Mouse (Mus musculus) T-cell, adult 2 months (primary cell): ENCODE results near the gene Ddx28.
"Not testable (repeated sequence)": the region's sequence is repeated elsewhere in the genome, so short reads cannot be mapped to it uniquely, and the experiment has no call there.

Experiments used
- DNase-seq: peaks from one replicate; pipeline ENCODE4 v3.0.0; 2022; ENCODE audit warnings: low spot score

The Ddx28 gene

GRCm38 (mm10) chr8:106012203-106012602, 521 bp upstream of the Ddx28 start:
- not testable (repeated sequence) for DNase-seq

DNA sequence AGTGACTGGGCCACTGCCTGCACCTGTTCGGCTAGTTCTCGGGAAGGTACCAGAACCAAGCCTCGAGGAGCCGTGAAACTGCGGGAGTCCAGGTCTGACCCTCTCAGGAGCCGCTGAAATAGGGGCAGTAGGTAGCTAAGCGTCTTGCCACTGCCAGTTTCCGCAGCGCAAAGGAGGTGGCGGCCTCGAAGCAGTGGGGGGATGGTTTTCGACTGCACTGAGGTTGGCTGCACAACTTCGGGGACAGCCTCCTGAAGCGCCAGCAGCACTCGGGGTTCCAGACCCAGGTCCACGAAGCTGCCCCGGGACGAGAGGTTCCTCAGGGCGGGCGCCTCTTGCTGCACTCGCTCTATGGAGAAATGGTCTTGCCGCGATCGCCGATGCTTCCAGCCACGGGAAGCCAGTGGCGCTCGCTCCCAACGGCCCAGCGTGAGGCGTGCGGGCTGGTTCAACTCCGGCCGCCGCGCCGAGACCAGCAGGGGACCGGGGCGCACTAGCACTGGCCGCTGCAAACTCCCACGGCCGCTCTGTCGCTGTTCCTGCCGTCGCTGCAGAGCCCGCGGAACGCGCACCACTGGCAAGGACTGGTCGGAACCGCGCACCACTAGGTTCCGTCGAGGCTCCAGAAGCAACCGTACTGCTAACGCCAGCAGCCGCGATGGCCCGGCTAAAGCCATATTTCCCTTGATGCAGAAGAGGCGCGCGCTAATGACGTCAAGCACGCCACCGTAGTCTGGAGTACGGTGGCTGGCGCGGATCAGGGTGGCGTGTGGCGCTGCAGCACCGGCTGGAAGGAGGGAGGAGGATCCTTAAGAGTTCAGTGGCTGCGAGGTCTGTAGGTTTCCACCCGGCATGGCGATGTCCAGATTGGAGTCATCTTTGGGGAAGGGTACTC, 687 bp downstream of the Ddx28 start:
- peak; percentile 88 for DNase-seq

DNA sequence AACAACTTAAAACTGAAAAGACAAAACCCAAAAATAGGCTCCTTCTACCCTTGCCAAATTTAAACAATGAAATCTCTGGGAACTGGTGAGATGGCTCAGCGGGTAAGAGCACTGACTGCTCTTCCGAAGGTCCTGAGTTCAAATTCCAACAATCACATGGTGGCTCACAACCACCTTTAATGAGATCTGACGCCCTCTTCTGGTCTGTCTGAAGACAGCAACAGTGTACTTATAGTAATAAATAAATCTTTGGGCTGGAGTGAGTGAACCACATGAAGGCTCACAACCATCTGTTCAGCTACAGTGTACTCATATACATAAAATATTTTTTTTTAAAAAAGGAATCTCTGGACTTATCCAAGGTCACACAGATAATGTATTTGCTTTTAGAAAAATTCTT, 3.8 kb downstream of the Ddx28 start:
- not testable (repeated sequence) for DNase-seq

- no peak for DNase-seq
Measured at GRCm38 (mm10) chr8:106007135-106007534, 4.5 kb downstream of the Ddx28 start.

- no peak for DNase-seq
Measured at GRCm38 (mm10) chr8:106006413-106006812, 5.3 kb downstream of the Ddx28 start.

DNA sequence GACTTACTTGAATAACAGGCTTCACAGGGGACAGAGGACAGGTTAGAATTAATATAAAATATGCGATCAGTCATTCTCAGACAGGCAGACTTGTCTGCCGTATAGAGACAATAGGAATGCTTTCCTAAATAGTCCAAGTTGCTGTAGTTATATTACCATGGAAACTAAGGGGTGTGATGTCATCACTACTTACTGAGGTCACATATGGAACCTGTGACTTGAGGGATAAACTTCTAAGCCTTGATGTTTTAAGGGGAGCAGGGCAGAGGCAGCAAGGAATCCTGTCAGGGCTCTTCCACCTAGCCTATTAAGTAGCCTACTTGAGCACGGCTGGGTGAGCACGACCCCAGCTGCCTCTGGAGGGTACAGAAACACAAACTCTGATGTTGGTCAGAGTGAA, 5.8 kb downstream of the Ddx28 start, which contains the start of gene Dpep2nb:
Gene Dpep2nb (minus strand): TSS at position 101 of the 400 bp plus-strand sequence.
- no peak for DNase-seq

DNA sequence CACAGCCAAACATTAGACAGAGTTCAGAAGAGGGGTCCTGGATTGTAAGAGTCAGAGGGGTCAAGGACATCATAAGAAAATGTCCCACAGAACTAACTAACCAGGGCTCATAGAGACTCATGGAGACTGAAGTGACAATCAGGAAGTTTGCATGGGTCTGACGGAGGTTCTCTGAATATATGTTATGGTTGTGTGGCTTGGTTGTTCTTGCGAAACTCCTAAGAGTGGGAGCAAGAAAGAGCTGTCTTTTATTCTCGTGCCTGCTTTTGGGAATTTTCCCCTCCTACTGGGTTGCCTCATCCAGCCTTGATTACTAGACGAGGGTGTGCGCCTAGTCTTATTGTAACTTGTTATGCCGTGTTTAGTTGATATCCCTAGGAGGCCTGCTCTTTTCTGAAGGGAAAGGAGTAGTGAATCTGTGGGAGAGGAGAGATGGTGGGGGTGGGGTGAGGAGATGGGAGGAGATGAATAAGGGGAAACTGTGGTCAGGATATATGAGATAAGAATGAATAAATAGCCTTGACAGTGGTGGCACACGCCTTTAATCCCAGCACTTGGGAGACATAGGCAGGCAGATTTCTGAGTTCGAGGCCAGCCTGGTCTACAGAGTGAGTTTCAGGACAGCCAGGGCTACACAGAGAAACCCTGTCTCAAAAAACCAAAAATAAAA, 7.0 kb downstream of the Ddx28 start:
- no peak for DNase-seq

GRCm38 (mm10) chr8:106001908-106002307, 9.8 kb downstream of the Ddx28 start:
- no peak for DNase-seq

GRCm38 (mm10) chr8:105998971-105999370, 12.7 kb downstream of the Ddx28 start:
- DNase-seq, result no peak

DNA sequence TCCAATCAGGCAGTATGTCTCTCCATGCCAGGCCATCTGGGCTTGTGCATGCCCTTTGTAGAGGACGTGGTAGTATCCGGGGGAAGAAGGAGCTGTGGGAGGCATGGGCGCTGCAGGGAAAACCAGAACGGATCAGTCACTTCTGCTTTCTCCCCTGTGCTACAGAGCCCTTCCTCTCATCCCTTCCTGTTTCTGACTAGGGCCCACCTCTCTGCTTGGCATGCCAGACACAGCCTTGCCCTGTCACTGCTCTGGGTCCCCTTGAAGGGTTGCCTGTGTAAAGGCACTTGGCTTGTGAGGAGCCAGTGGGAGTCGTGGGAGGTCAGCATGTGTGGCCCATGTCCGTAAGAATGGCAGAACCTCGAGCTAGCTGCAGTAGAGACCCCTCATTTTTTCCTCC, 15.3 kb downstream of the Ddx28 start:
- DNase-seq, result no peak

- no peak for DNase-seq
Measured at GRCm38 (mm10) chr8:105993226-105993625, 18.5 kb downstream of the Ddx28 start.

DNA sequence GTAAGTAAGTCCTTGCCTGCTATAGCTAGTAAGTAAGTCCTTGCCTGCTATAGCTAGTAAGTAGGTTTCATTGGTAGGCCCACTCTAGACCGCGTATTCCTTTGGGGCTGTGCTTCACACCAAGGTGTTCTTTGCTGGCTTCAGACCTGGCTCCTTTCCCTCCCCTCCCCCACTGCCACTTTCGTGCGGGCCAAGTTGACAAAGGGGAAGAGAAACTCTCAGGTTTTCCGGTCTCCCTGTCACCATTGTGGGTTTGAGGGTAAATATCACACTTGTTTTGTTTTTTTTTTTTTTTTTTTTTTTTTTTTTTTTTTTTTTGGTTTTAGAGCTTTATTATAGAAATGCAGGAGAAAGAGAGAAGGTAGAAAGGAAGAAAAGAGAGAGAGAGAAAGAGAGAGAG, 19.2 kb downstream of the Ddx28 start:
- DNase-seq, result peak; percentile 59

DNA sequence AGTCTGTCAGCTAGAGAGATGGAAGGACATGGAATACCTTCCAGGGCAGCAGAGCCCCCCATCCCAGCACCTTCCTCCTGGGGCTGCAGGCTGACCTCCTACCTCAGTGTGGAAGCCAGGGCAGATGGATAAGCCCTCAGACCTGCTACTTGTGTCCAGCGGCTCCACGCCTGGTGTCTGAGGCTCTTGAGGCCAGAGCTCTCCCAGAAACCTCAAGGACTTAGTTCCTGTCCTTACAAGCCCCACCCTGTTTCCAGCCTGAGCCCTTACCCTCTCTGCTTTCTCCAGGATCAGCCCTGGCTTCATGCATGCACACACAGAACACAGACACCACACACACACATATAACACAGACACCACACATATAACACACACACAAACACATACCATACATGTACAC, 20.1 kb downstream of the Ddx28 start:
- DNase-seq, result no peak

DNA sequence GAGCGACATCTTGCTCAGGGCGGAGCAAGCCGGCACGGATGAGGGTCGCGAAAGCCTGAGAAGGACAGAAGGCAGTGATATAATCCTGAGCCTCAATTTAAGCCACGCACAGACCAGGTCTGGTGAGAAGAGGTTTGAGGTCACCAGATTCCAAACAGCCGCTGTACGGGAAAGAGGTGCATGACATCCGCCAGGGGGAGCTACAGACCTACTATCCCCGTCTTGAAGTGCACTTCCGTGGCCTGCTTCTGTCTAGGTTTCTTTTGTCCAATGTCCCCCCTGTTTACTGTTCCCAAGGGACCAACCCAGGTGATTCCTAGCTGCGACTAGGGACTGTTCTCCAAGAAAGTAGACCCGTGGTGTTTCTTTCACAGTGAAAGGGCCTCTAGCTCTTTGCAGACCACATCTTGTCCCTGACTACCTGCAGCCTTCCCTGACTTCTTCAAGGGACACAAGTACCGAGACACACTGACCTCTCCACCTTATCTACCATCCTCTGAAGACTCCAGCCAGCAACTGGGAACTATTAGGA, 20.8 kb downstream of the Ddx28 start, which contains the start of gene Dus2:
Gene Dus2 (plus strand): TSS at position 482 of the 532 bp plus-strand sequence.
- peak; percentile 80 for DNase-seq

GRCm38 (mm10) chr8:105988546-105988945, 23.1 kb downstream of the Ddx28 start:
- no peak for DNase-seq

- not testable (repeated sequence) for DNase-seq
Measured at GRCm38 (mm10) chr8:105983406-105983805, 28.3 kb downstream of the Ddx28 start.

DNA sequence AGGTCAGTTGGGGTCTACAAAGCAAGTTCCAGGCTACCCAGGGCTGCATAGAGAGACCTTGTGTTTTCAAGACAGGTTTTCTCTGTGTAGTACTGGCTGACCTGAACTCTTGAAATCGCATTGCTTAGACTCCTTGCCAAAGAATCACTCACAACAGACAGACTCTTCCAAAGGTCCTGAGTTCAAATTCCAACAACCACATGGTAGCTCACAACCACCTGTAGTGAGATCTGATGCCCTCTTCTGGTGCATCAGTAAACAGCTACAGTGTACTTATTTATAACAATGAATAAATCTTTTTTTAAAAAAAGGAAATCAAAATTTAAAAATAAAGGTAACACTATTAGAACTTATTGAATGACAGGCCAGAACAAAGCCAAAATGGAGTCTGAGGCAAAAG, 30.5 kb downstream of the Ddx28 start:
- DNase-seq, result no peak

DNA sequence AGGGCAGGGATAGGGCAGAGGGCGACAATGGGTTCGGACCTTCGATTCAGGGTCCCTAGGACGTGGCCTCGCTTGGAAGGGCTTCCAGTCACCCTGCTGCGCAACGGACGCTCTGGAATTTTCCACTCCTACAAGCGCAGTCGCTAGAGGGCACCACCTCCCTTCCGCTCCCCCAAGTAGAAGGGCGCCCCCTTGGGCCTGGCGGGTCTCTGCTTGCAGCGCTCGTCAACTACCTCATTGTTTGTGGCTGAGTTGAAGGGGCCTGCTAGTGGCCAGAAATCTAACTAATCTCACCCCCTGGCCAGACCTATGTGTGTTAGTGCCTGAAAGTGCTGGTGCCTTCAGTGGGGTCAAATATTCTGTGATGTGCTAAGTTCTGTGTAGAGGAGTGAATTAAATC, 32.4 kb downstream of the Ddx28 start, which contains the start of gene Dpep3:
Gene Dpep3 (minus strand): TSS at position 105 of the 400 bp plus-strand sequence.
- no peak for DNase-seq

- DNase-seq, result no peak
Measured at GRCm38 (mm10) chr8:105975363-105975762, 36.3 kb downstream of the Ddx28 start.

DNA sequence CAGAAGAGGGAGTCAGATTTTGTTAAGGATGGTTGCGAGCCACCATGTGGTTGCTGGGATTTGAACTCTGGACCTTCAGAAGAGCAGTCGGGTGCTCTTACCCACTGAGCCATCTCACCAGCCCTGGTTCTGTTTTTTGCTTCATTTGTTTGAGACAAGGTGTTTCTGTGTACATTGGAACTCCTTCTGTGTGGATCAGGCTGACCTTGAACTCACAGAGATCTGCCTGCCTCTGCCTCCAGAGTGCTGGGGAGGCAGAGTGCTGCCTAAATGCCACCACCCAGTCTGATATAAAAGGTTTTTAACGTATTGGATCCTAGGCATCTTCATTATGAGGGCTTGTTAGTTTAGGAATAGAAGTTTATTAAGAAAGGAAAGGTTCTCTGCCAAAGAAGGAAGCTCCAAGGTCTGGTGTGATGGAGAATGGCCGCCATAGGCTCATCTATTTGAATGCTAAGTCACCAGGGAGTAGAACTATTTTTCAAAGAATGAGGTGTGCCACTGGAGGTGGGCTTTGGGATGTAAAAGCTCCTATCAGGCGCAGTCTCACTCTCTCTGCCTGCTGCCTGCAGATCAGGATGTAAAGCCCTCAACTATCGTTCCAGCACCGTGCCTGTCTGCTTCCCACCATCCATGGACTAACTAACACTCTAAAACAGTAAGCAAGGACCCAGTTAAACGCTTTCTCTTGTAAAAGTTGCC, 40.5 kb downstream of the Ddx28 start:
- no peak for DNase-seq

GRCm38 (mm10) chr8:105969367-105969766, 42.3 kb downstream of the Ddx28 start:
- DNase-seq, result no peak

- peak; percentile 17 for DNase-seq
Measured at GRCm38 (mm10) chr8:105966692-105967311, 44.9 kb downstream of the Ddx28 start.
